Mouse (Mus musculus) olfactory bulb, adult 2 months (tissue): ENCODE results near the gene Slc35f3.

Experiments
- CTCF ChIP-seq: fragments of 200-500 bp; IDR thresholded peaks from 2 replicates; pipeline ENCODE4 v1.5.1; 2012; ENCODE audit warnings: low read depth, mild to moderate bottlenecking, low read length, moderate library complexity; ENCODE audit not compliant: insufficient read depth
- POLR2A ChIP-seq: fragments of 200-500 bp; IDR thresholded peaks from 2 replicates; pipeline ENCODE4 v1.6.1; 2012; ENCODE audit warnings: mild to moderate bottlenecking, low read depth, low read length, moderate library complexity; ENCODE audit not compliant: insufficient read depth

DNA sequence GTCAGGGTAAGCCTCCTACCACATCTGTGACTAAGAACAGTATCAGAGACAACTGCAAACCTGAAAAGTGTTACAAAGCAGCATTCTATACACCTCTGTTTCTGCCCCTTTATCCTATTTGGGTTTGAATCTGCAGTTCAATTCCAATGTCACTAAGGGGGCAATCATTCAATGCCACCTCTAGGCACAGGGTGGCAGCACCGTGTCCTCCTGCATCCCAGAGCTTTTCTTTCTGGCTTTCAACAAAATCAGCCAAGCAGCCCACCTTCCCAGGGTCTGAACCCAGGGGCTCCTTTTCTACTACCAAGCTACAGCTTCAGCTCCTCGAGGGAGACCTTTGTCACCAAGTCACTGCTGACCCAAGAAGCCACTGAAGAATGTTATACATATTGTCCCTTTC lies 140.6 kb downstream of the Slc35f3 start:
- TF ChIP-seq CTCF (no peak), POLR2A (no peak)
